Mouse (Mus musculus) liver, embryonic 14.5 days (tissue): ENCODE measurements around the gene Tspan15. TPM values are rescaled to one million over a fixed set of nuclear protein-coding genes. Genes with fewer than 3 reads are reported as not detected.

ENCODE experiments used
- ATAC-seq: fragments of 200-750 bp; cut with Nextera tagmentation; 2 replicates; pipeline ENCODE4 v1.8.0; 2017; ENCODE audit warnings: moderate number of reproducible peaks, mild to moderate bottlenecking, moderate library complexity; ENCODE audit not compliant: insufficient read depth
- DNase-seq, 3 experiments: peaks; one replicate each; pipeline ENCODE4 v3.0.0-alpha.2; 2012 to 2013; ENCODE audit warnings: low read depth in 3 of 3, low spot score in 3 of 3
- H3K27ac ChIP-seq: fragments of 300-500 bp; sonication (generic); 2 replicates; pipeline ENCODE4 v1.5.1; 2014; ENCODE audit warnings: moderate library complexity, mild to moderate bottlenecking, control low read depth, inconsistent platforms
- H3K27me3 ChIP-seq: fragments of 300-500 bp; sonication (generic); 2 replicates; pipeline ENCODE4 v1.6.1; 2014; ENCODE audit warnings: mild to moderate bottlenecking, low read length, moderate library complexity; ENCODE audit not compliant: control insufficient read depth, insufficient read depth
- H3K36me3 ChIP-seq: fragments of 300-500 bp; sonication (generic); replicated peaks from 2 replicates; pipeline ENCODE4 v1.6.1; 2014; ENCODE audit warnings: low read depth; ENCODE audit not compliant: control insufficient read depth, insufficient read depth
- H3K4me1 ChIP-seq, 2 experiments: fragments of 200-500 bp in 1 of 2; fragments of 300-500 bp in 1 of 2; sonication (generic) in 1 of 2; replicated peaks; 2 replicates each; pipeline ENCODE4 v1.6.1; 2012 to 2014; ENCODE audit warnings: antibody characterized with exemption in 1 of 2, inconsistent platforms in 1 of 2, low read length in 1 of 2; ENCODE audit not compliant: control insufficient read depth in 2 of 2, insufficient read depth in 2 of 2
- H3K4me2 ChIP-seq: fragments of 300-500 bp; sonication (generic); 2 replicates; pipeline ENCODE4 v1.6.1; 2014; ENCODE audit warnings: low read depth, mild to moderate bottlenecking, control low read depth, moderate library complexity
- H3K4me3 ChIP-seq, 2 experiments: fragments of 200-500 bp in 1 of 2; fragments of 300-500 bp in 1 of 2; sonication (generic) in 1 of 2; 2 replicates each; pipeline ENCODE4 v1.5.1; 2012 to 2014; ENCODE audit warnings: low read depth in 2 of 2, low read length in 2 of 2, mild to moderate bottlenecking in 2 of 2, control low read depth in 1 of 2, inconsistent platforms in 1 of 2, moderate library complexity in 1 of 2; ENCODE audit not compliant: insufficient read depth in 1 of 2
- H3K9ac ChIP-seq: fragments of 300-500 bp; sonication (generic); replicated peaks from 2 replicates; pipeline ENCODE4 v1.6.1; 2014; ENCODE audit warnings: mild to moderate bottlenecking, control low read depth, moderate library complexity
- H3K9me3 ChIP-seq: fragments of 300-500 bp; sonication (generic); 2 replicates; pipeline ENCODE4 v1.6.1; 2016; ENCODE audit warnings: low read length, mixed read lengths; ENCODE audit not compliant: control insufficient read depth
- CTCF ChIP-seq: IDR thresholded peaks from 2 replicates; pipeline ENCODE4 v1.5.1; 2016; ENCODE audit warnings: antibody characterized with exemption, low read depth, control low read depth
- EP300 ChIP-seq: IDR thresholded peaks from 2 replicates; pipeline ENCODE4 v1.6.1; 2016; ENCODE audit warnings: antibody characterized with exemption, low read depth
- WGBS: fragments of 180-500 bp; shearing (Covaris S2); extraction: QIAGEN DNeasy Blood & Tissue Kit; methylation state at CpG from one replicate; pipeline ENCODE4 v1.1.7; 2014; ENCODE audit not compliant: insufficient replicate concordance; 5-methylcytosine and 5-hydroxymethylcytosine counted together
- polyA plus RNA-seq, 2 experiments: library from polyadenylated mRNA; depleted of rRNA in 1 of 2; stranded (reverse) in 1 of 2; unstranded in 1 of 2; fragments of >200 nt; fragmentation: Nextera tagmentation in 1 of 2; extraction: Ambion mirVana in 1 of 2; gene quantifications; 2 replicates each; pipeline versions ENCODE4 v1.2.1 to v1.2.3; 2012 to 2014

The Tspan15 gene
- polyA plus RNA-seq, 2 experiments: 7.3 TPM

DNA sequence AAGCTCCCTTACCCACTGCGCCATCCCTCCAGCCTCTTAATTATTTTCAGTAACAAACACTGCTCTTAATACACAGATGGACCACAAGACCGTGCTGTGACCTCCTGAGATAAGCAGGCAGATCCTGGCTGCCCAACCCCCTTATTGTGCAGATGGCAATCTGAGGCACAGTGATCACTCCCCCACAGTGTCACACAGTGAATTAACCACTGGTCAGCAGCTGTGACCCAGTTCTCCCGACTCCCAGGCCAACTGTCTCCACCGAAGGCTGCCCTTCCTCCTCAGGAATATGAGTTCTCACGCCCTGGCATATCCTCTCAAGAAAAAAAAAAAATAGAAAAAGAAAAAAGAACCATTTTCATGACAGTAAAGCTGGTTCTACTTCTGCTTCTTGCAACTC is 14.5 kb downstream of the Tspan15 start:
- no peaks in the 10 kb centered on the region for H3K27me3 ChIP-seq
- H3K4me2 ChIP-seq: peak overlapping the region; percentile 68
- TF ChIP-seq CTCF: 0 out of 2 replicates have a peak, but pooled peaks have one; percentile 13
- TF ChIP-seq EP300: peak; percentile 86
- H3K9ac ChIP-seq: peak overlapping the region; percentile 59
- H3K4me3 ChIP-seq: peak overlapping the region in 1 of 2 experiments; percentile 40; a peak in 1 of 4 replicates
- no peaks in the 10 kb centered on the region for H3K36me3 ChIP-seq
- H3K9me3 ChIP-seq: no peaks in the 10 kb centered on the region
- DNase-seq: peak; percentile 62 to 71 (median 68)
- H3K27ac ChIP-seq: peak overlapping the region; percentile 83
- 13% methylated on average over 5 of the region's 5 CpGs for WGBS
- H3K4me1 ChIP-seq: peaks cover 42 to 65% of the 10 kb centered on the region in 2 experiments
- ATAC-seq: peak; percentile 74

DNA sequence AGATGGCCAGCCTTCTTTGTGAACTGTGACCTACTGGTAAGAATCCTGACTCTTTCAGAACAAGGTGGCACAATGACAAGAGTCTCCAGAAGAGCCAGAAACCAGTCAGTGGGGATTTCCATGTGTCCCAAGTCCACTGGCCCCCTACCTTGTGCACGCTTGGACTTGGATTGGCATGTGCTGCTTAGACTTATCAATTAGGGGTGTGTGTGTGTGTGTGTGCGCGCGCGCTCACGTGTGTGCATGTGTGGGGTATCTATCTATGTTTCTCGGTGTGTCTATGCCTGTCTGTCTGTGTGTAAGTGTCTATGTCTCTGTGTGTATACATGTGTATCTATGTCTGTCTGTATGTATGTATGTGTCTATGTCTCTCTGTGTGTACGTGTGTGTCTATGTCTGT is 15.4 kb downstream of the Tspan15 start:
- Histone ChIP-seq H3K27me3 (no peaks in the 10 kb centered on the region), H3K27ac (peak overlapping the region; percentile 83), H3K36me3 (no peaks in the 10 kb centered on the region), H3K9me3 (no peaks in the 10 kb centered on the region), H3K4me2 (peak overlapping the region; percentile 68), H3K4me1 (peaks cover 37 to 56% of the 10 kb centered on the region in 2 experiments), H3K9ac (peak overlapping the region; percentile 59), H3K4me3 (peak overlapping the region; percentile 40 to 49)
- TF ChIP-seq CTCF: no peak
- TF ChIP-seq EP300: no peak
- DNase-seq (peak in 1 of 3 experiments; percentile 24), ATAC-seq (peak; percentile 63)
- 16% methylated on average over 8 of the region's 8 CpGs for WGBS

- WGBS: 5% methylated on average over 5 of the region's 5 CpGs
- H3K9me3 ChIP-seq: no peaks in the 10 kb centered on the region
- H3K4me2 ChIP-seq: peak overlapping the region; percentile 68
- H3K27ac ChIP-seq: peak overlapping the region; percentile 83
- H3K4me1 ChIP-seq: peaks cover 37 to 54% of the 10 kb centered on the region in 2 experiments
- peak overlapping the region; percentile 59 for H3K9ac ChIP-seq
- peak overlapping the region; percentile 40 to 49 for H3K4me3 ChIP-seq
- H3K36me3 ChIP-seq: no peaks in the 10 kb centered on the region
- peak; percentile 88 for ATAC-seq
- no peaks in the 10 kb centered on the region for H3K27me3 ChIP-seq
- DNase-seq: peak in 2 of 3 experiments; percentile 42 to 49
- TF ChIP-seq EP300 (peak; percentile 86), CTCF (no peak)
Observed at GRCm38 (mm10) chr10:62215169-62215616, 15.9 kb downstream of the Tspan15 start.

DNA sequence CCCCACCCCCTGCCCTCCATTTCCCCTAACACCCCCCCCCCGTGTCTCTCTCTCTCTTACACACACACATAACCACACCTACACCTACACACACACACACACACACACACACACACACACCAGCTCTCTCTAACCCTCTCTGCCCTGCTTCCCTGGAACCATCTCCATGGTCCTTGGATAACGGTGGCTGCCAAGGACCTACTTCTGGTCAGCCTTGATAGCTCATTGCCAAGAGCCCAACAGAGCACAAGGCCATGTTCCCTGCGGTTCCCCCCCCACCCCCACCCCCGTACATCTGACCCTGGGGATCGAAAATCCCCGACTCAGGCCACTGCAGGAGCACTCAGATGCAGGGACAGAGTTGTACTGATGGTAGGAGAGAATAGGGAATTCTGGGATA is 19.7 kb downstream of the Tspan15 start:
- ATAC-seq (no peak), DNase-seq (no peak)
- Histone ChIP-seq H3K4me2 (no peak overlapping the region), H3K9ac (no peak overlapping the region), H3K27me3 (no peaks in the 10 kb centered on the region), H3K4me3 (no peak overlapping the region), H3K27ac (no peak overlapping the region), H3K9me3 (no peaks in the 10 kb centered on the region), H3K36me3 (no peaks in the 10 kb centered on the region), H3K4me1 (peaks cover 15 to 28% of the 10 kb centered on the region in 2 experiments)
- WGBS: 69% methylated on average over 6 of the region's 6 CpGs
- no peak for TF ChIP-seq EP300
- TF ChIP-seq CTCF: no peak

GRCm38 (mm10) chr10:62208241-62208896 is 22.7 kb downstream of the Tspan15 start:
- ATAC-seq (no peak), DNase-seq (no peak)
- Histone ChIP-seq H3K4me2 (no peak overlapping the region), H3K36me3 (no peaks in the 10 kb centered on the region), H3K4me3 (no peak overlapping the region), H3K4me1 (peaks cover 3 to 7% of the 10 kb centered on the region in 2 experiments; a peak in 3 of 4 replicates), H3K27ac (no peak overlapping the region), H3K27me3 (no peaks in the 10 kb centered on the region), H3K9ac (no peak overlapping the region), H3K9me3 (no peaks in the 10 kb centered on the region)
- no peak for TF ChIP-seq EP300
- TF ChIP-seq CTCF: no peak
- 56% methylated on average over 10 of the region's 10 CpGs for WGBS
